Mouse (Mus musculus) embryonic facial prominence, embryonic 12.5 days (tissue): ENCODE results near the gene Fam214b. TPM values are rescaled to one million over a fixed set of nuclear protein-coding genes. Genes with fewer than 3 reads are reported as not detected.
"Not testable (repeated sequence)": the region's sequence is repeated elsewhere in the genome, so short reads cannot be mapped to it uniquely, and the experiment has no call there.

Source experiments
- ATAC-seq: fragments of 200-750 bp; cut with Nextera tagmentation; 2 replicates; pipeline ENCODE4 v1.8.0; 2017; ENCODE audit not compliant: insufficient number of reproducible peaks, insufficient read depth, low FRiP score, low TSS enrichment
- H3K27ac ChIP-seq: fragments of 300-500 bp; sonication (generic); 2 replicates; pipeline ENCODE4 v1.5.1; 2016; ENCODE audit warnings: mild to moderate bottlenecking
- H3K27me3 ChIP-seq: fragments of 300-500 bp; sonication (generic); 2 replicates; pipeline ENCODE4 v1.6.1; 2016; ENCODE audit warnings: mild to moderate bottlenecking, moderate library complexity
- H3K36me3 ChIP-seq: fragments of 300-500 bp; sonication (generic); 2 replicates; pipeline ENCODE4 v1.6.1; 2016; ENCODE audit warnings: mild to moderate bottlenecking
- H3K4me1 ChIP-seq: fragments of 300-500 bp; sonication (generic); 2 replicates; pipeline ENCODE4 v1.6.1; 2016
- H3K4me2 ChIP-seq: fragments of 300-500 bp; sonication (generic); replicated peaks from 2 replicates; pipeline ENCODE4 v1.6.1; 2016; ENCODE audit warnings: mild to moderate bottlenecking, moderate library complexity
- H3K4me3 ChIP-seq: fragments of 300-500 bp; sonication (generic); 2 replicates; pipeline ENCODE4 v1.5.1; 2016; ENCODE audit warnings: mild to moderate bottlenecking
- H3K9ac ChIP-seq: fragments of 300-500 bp; sonication (generic); 2 replicates; pipeline ENCODE4 v1.6.1; 2016; ENCODE audit warnings: mild to moderate bottlenecking, moderate library complexity
- H3K9me3 ChIP-seq: fragments of 300-500 bp; sonication (generic); 2 replicates; pipeline ENCODE4 v1.6.1; 2016; ENCODE audit warnings: mild to moderate bottlenecking, moderate library complexity
- WGBS: fragments of 180-500 bp; shearing (Covaris S2); methylation state at CpG from one replicate; pipeline ENCODE4 v1.1.7; 2016; 5-methylcytosine and 5-hydroxymethylcytosine counted together
- polyA plus RNA-seq: library from polyadenylated mRNA; unstranded; fragments of >200 nt; fragmentation: Nextera tagmentation; extraction: Ambion mirVana; gene quantifications from 2 replicates; pipeline ENCODE4 v1.2.1, GENCODE M21; 2016

The Fam214b gene
- polyA plus RNA-seq, 1 experiment from 2014 or later: 20.4 TPM

- no peak for ATAC-seq
- WGBS: 90% methylated on average over 2 of the region's 2 CpGs
- Histone ChIP-seq H3K36me3 (peaks cover 16% of the 10 kb centered on the region; the same call in 1 of the 2 replicates), H3K4me3 (no peak overlapping the region), H3K9me3 (no peaks in the 10 kb centered on the region), H3K4me1 (peaks cover 16% of the 10 kb centered on the region), H3K4me2 (no peak overlapping the region), H3K9ac (no peak overlapping the region), H3K27me3 (no peaks in the 10 kb centered on the region), H3K27ac (peak overlapping the region; percentile 90; the same call in 1 of the 2 replicates)
Observed at GRCm38 (mm10) chr4:43001272-43001671, 44.7 kb downstream of the Fam214b start.

DNA sequence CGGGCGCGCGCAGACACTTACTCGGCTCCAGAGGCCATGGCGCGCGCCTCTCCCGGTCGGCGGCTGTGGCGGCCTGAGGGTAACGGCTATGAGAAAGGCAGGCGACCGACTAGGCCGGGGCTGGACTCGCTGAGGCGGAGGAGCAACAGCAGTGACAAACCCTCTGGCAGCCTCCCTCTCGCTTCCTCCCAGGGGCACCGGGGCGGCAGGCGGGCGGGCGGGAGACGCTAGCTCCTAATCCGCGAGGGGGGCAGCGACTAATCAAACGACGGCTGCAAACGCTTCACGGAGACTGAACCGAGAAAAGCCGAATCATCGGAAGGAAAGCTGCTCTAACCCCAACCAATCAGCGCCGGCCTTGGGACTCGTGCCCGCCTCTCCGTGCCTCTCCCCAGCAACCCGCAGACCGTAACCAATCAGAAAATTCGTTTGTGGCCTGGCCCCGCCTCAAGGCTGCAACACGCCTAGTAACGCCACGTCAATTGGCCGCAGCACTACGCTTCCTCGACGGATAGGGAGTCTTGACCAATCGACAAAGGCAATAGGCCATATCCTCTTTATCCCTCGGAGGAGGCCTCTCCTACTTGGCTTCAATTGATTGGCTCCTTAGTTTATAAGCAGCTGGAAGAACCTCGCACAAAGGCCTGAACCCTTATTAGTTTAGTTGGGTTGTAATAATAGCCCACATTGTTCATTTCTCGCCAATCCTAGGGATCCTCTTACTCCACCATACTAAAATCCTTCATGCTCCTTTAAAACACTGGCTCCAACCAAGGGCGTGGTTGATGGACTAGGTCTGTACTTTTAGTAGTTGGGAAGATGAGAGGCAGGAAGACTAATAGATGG lies 45.7 kb downstream of the Fam214b start, which contains the start of gene Vcp:
Gene Vcp, minus strand, starts transcription at position 367 of the 846 bp plus-strand sequence.
- peak within 1 kb of the TSS; percentile 89 for H3K4me2 ChIP-seq
- ATAC-seq: peak; percentile 96
- H3K27me3 ChIP-seq, H3K9me3 ChIP-seq: not testable (repeated sequence)
- H3K9ac ChIP-seq: peak within 1 kb of the TSS; percentile 98
- H3K36me3 ChIP-seq: peaks cover 18% of the 10 kb centered on the region
- WGBS: 1% methylated on average over 52 of the region's 56 CpGs
- peaks cover 16% of the 10 kb centered on the region for H3K4me1 ChIP-seq
- peak within 1 kb of the TSS; percentile 94 for H3K4me3 ChIP-seq
- H3K27ac ChIP-seq: peak within 1 kb of the TSS; percentile 100

GRCm38 (mm10) chr4:42999451-43000140 lies 46.4 kb downstream of the Fam214b start:
- no peaks in the 10 kb centered on the region for H3K9me3 ChIP-seq
- ATAC-seq: peak; percentile 75
- H3K27ac ChIP-seq: peak overlapping the region; percentile 100

GRCm38 (mm10) chr4:42998022-42998421 lies 48.0 kb downstream of the Fam214b start:
- Histone ChIP-seq H3K9ac (0 out of 2 replicates have a peak overlapping the region, but pooled peaks have one; percentile 98), H3K27me3 (no peaks in the 10 kb centered on the region), H3K27ac (no peak overlapping the region), H3K9me3 (no peaks in the 10 kb centered on the region), H3K36me3 (peaks cover 34% of the 10 kb centered on the region), H3K4me3 (peak overlapping the region; percentile 94; the same call in 1 of the 2 replicates), H3K4me2 (peak overlapping the region; percentile 89), H3K4me1 (peaks cover 16% of the 10 kb centered on the region)
- no peak for ATAC-seq
- 63% methylated on average over 2 of the region's 2 CpGs for WGBS

More at GRCm38 (mm10) chr4:42999451-43000140, 46.4 kb downstream of the Fam214b start:
- peak overlapping the region; percentile 98 for H3K9ac ChIP-seq
- H3K4me1 ChIP-seq: peaks cover 16% of the 10 kb centered on the region
- WGBS: under 1% methylated on average over 51 of the region's 51 CpGs
- peak overlapping the region; percentile 94 for H3K4me3 ChIP-seq
- peaks cover 21% of the 10 kb centered on the region for H3K36me3 ChIP-seq
- no peaks in the 10 kb centered on the region for H3K27me3 ChIP-seq
- H3K4me2 ChIP-seq: peak overlapping the region; percentile 89

DNA sequence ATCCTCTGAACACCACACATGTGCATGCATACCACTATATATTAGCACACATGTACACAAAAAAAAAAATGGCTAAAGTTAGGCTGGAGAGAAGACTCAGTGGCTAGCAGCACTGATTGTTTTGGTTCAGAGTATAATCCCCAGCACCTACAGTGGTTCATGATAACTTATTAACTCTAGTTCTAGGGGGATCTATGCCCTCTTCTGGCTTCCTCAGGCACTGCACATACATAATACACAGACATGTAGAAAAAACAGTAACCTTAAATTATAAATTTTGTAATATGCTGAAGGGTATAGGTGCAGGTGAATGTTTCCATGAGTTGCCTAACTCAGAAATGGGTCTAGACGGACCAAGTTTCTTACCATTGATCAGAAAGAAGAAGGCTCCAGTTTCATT lies 57.7 kb downstream of the Fam214b start:
- Histone ChIP-seq H3K4me2 (no peak overlapping the region), H3K27me3 (no peaks in the 10 kb centered on the region), H3K4me3 (no peak overlapping the region), H3K27ac (no peak overlapping the region), H3K36me3 (peaks cover 93% of the 10 kb centered on the region), H3K4me1 (no peaks in the 10 kb centered on the region), H3K9me3 (no peaks in the 10 kb centered on the region), H3K9ac (no peak overlapping the region)
- WGBS: 60% methylated on average over 1 of the region's 1 CpGs
- ATAC-seq: no peak

Other genes with a start within 250 kb of the Fam214b start
- gene Fam205a1, start 192.3 kb downstream of the Fam214b start, polyA plus RNA-seq: 0.06 and 0.08 TPM in 2 replicates
- 0.48 and 0.49 TPM in 2 replicates for gene Gm12394, start 189.4 kb downstream of the Fam214b start, polyA plus RNA-seq
- gene Fam205c, start 172.0 kb downstream of the Fam214b start, polyA plus RNA-seq: 0.74 and 1.6 TPM in 2 replicates
- 2.4 and 2.5 TPM in 2 replicates for gene Phf24, start 129.6 kb downstream of the Fam214b start, polyA plus RNA-seq
- gene Dnajb5, start 96.4 kb downstream of the Fam214b start, polyA plus RNA-seq: 8.0 and 10.4 TPM in 2 replicates
- gene 1700022I11Rik, start 76.6 kb downstream of the Fam214b start, polyA plus RNA-seq: 0.56 and 0.70 TPM in 2 replicates
- 640 and 642 TPM in 2 replicates for gene Vcp, start 45.7 kb downstream of the Fam214b start, polyA plus RNA-seq
- 20.4 and 20.8 TPM in 2 replicates for gene Fancg, start 35.7 kb downstream of the Fam214b start, polyA plus RNA-seq
- gene Pigo, start 20.4 kb downstream of the Fam214b start, polyA plus RNA-seq: 26.5 and 28.1 TPM in 2 replicates
- 333 and 352 TPM in 2 replicates for gene Stoml2, start 14.5 kb downstream of the Fam214b start, polyA plus RNA-seq
- gene Unc13b, start 12.7 kb upstream of the Fam214b start, polyA plus RNA-seq: 7.8 and 9.1 TPM in 2 replicates
- gene Atp8b5, start 220.9 kb upstream of the Fam214b start, polyA plus RNA-seq: 0.32 and 0.56 TPM in 2 replicates